10 mouse cellular contexts compared by ENCODE assay signal in genomic region chr10:90043773-90044172, GRCm38 (mm10).
DNase-seq lines count a peak whose midpoint lies in the region; ATAC-seq and TF ChIP-seq lines count a peak whose summit lies in the region.
"Had no signal": no experiment of that assay in that cellular context is flagged by ENCODE, and none has a peak within 500 bp of the region (broad histone marks: within the 10 kb centered on the region; RNA-seq: fewer than 3 reads in every experiment).

No protein-coding gene starts in this region.

- no peak overlapping the region for H3K4me3 ChIP-seq in hindbrain, postnatal 0 days (ENCODE audit: low read length)
- H3K4me3 ChIP-seq in hindbrain, embryonic 13.5 days: no peak overlapping the region
- no peak overlapping the region for H3K4me3 ChIP-seq in midbrain, embryonic 14.5 days (replicated peaks; ENCODE audit: low read depth, low read length)
- H3K4me3 ChIP-seq in midbrain, embryonic 11.5 days (ENCODE audit: low read depth, low read length): no peak overlapping the region
- no peak overlapping the region for H3K4me3 ChIP-seq in neural tube, embryonic 15.5 days (replicated peaks)
- H3K4me3 ChIP-seq: liver, embryonic 13.5 days; stomach, embryonic 15.5 days had no signal

- 45% methylated on average over 2 of the region's 2 CpGs for WGBS in hindbrain, postnatal 0 days
- 47% methylated on average over 2 of the region's 2 CpGs for WGBS in hindbrain, embryonic 13.5 days
- 62% methylated on average over 2 of the region's 2 CpGs for WGBS in midbrain, embryonic 14.5 days
- 67% methylated on average over 2 of the region's 2 CpGs for WGBS in midbrain, embryonic 11.5 days
- 46% methylated on average over 2 of the region's 2 CpGs for WGBS in neural tube, embryonic 15.5 days

- TF ChIP-seq CTCF in hindbrain, postnatal 0 days (IDR thresholded peaks at IDR 0.05; ENCODE audit: low read depth): peak; percentile 65

- H3K4me1 ChIP-seq in hindbrain, postnatal 0 days (ENCODE audit: insufficient read depth, low read length): no peaks in the 10 kb centered on the region
- H3K4me1 ChIP-seq in hindbrain, embryonic 13.5 days (replicated peaks): peaks cover 3% of the 10 kb centered on the region
- H3K4me1 ChIP-seq in midbrain, embryonic 14.5 days (ENCODE audit: control insufficient read depth, insufficient read depth, low read length): no peaks in the 10 kb centered on the region
- H3K4me1 ChIP-seq in midbrain, embryonic 11.5 days (ENCODE audit: control insufficient read depth, insufficient read depth, low read length): no peaks in the 10 kb centered on the region
- H3K4me1 ChIP-seq in neural tube, embryonic 15.5 days: peaks cover 4% of the 10 kb centered on the region; the same call in 1 of the 2 replicates
- H3K4me1 ChIP-seq: liver, embryonic 13.5 days; stomach, embryonic 15.5 days had no signal

- H3K27me3 ChIP-seq in hindbrain, postnatal 0 days (ENCODE audit: insufficient read depth, low read length): no peaks in the 10 kb centered on the region
- H3K27me3 ChIP-seq in hindbrain, embryonic 13.5 days: no peaks in the 10 kb centered on the region
- no peaks in the 10 kb centered on the region for H3K27me3 ChIP-seq in midbrain, embryonic 14.5 days (ENCODE audit: control insufficient read depth, insufficient read depth, low read length)
- no peaks in the 10 kb centered on the region for H3K27me3 ChIP-seq in midbrain, embryonic 11.5 days (ENCODE audit: control insufficient read depth, insufficient read depth, low read length)
- no peaks in the 10 kb centered on the region for H3K27me3 ChIP-seq in neural tube, embryonic 15.5 days (replicated peaks)
- H3K27me3 ChIP-seq: liver, embryonic 13.5 days; Patski; stomach, embryonic 15.5 days had no signal

- no peak overlapping the region for H3K9ac ChIP-seq in hindbrain, postnatal 0 days (replicated peaks; ENCODE audit: low read length)
- no peak overlapping the region for H3K9ac ChIP-seq in hindbrain, embryonic 13.5 days
- no peak overlapping the region for H3K9ac ChIP-seq in midbrain, embryonic 14.5 days (replicated peaks; ENCODE audit: low read length)
- H3K9ac ChIP-seq in midbrain, embryonic 11.5 days (ENCODE audit: low read length): no peak overlapping the region
- H3K9ac ChIP-seq in neural tube, embryonic 15.5 days (replicated peaks): no peak overlapping the region
- H3K9ac ChIP-seq: liver, embryonic 13.5 days; stomach, embryonic 15.5 days had no signal

- no peaks in the 10 kb centered on the region for H3K36me3 ChIP-seq in hindbrain, postnatal 0 days (ENCODE audit: insufficient read depth, low read length)
- H3K36me3 ChIP-seq in hindbrain, embryonic 13.5 days: no peaks in the 10 kb centered on the region
- H3K36me3 ChIP-seq in midbrain, embryonic 14.5 days (ENCODE audit: control insufficient read depth, insufficient read depth, low read length): no peaks in the 10 kb centered on the region
- H3K36me3 ChIP-seq in midbrain, embryonic 11.5 days (ENCODE audit: control insufficient read depth, insufficient read depth, low read length): no peaks in the 10 kb centered on the region
- H3K36me3 ChIP-seq in neural tube, embryonic 15.5 days: no peaks in the 10 kb centered on the region
- H3K36me3 ChIP-seq: liver, embryonic 13.5 days; stomach, embryonic 15.5 days had no signal

- no peak overlapping the region for H3K27ac ChIP-seq in hindbrain, postnatal 0 days
- no peak overlapping the region for H3K27ac ChIP-seq in hindbrain, embryonic 13.5 days
- no peak overlapping the region for H3K27ac ChIP-seq in midbrain, embryonic 14.5 days (replicated peaks; ENCODE audit: low read depth, low read length)
- H3K27ac ChIP-seq in midbrain, embryonic 11.5 days (ENCODE audit: low read depth, low read length): no peak overlapping the region
- H3K27ac ChIP-seq in neural tube, embryonic 15.5 days (replicated peaks): no peak overlapping the region
- H3K27ac ChIP-seq: liver, embryonic 13.5 days; stomach, embryonic 15.5 days had no signal

- ATAC-seq in hindbrain, postnatal 0 days: no peak
- ATAC-seq in hindbrain, embryonic 13.5 days (ENCODE audit: low FRiP score): no peak
- no peak for ATAC-seq in midbrain, embryonic 14.5 days (ENCODE audit: low FRiP score, low TSS enrichment)
- no peak for ATAC-seq in midbrain, embryonic 11.5 days (ENCODE audit: low FRiP score)
- ATAC-seq in neural tube, embryonic 15.5 days (ENCODE audit: low FRiP score): no peak
- ATAC-seq: Patski had no signal

- H3K4me2 ChIP-seq in hindbrain, postnatal 0 days (ENCODE audit: low read depth, low read length): no peak overlapping the region
- no peak overlapping the region for H3K4me2 ChIP-seq in hindbrain, embryonic 13.5 days
- no peak overlapping the region for H3K4me2 ChIP-seq in midbrain, embryonic 14.5 days (ENCODE audit: low read length)
- H3K4me2 ChIP-seq in midbrain, embryonic 11.5 days: no peak overlapping the region
- no peak overlapping the region for H3K4me2 ChIP-seq in neural tube, embryonic 15.5 days
- H3K4me2 ChIP-seq: liver, embryonic 13.5 days; stomach, embryonic 15.5 days had no signal

- no peaks in the 10 kb centered on the region for H3K9me3 ChIP-seq in hindbrain, postnatal 0 days (ENCODE audit: low read length)
- H3K9me3 ChIP-seq in hindbrain, embryonic 13.5 days: no peaks in the 10 kb centered on the region
- H3K9me3 ChIP-seq in midbrain, embryonic 14.5 days (ENCODE audit: control insufficient read depth, low read length): no peaks in the 10 kb centered on the region
- H3K9me3 ChIP-seq in midbrain, embryonic 11.5 days (ENCODE audit: control insufficient read depth, low read length): no peaks in the 10 kb centered on the region
- no peaks in the 10 kb centered on the region for H3K9me3 ChIP-seq in neural tube, embryonic 15.5 days (replicated peaks)
- H3K9me3 ChIP-seq: liver, embryonic 13.5 days; stomach, embryonic 15.5 days had no signal

- DNase-seq in hindbrain, postnatal 0 days (ENCODE audit: low spot score): peak; percentile 79
- peak; percentile 72 for DNase-seq in midbrain, embryonic 14.5 days
- no peak for DNase-seq in midbrain, embryonic 11.5 days (ENCODE audit: low spot score, missing footprints)
- DNase-seq in cerebellum, adult 18-20 months: peak; percentile 58 to 75
- DNase-seq in retina, embryonic 14.5 days (ENCODE audit: low spot score): peak; percentile 28
- DNase-seq: liver, embryonic 13.5 days had no signal
